Mouse (Mus musculus) G1E (cell line): ENCODE results near the gene Keap1.

Source experiments
- CTCF ChIP-seq: IDR thresholded peaks from 2 replicates; pipeline ENCODE4 v1.5.1; 2012; ENCODE audit warnings: low read depth, low read length, inconsistent platforms, mixed read lengths
- POLR2AphosphoS5 ChIP-seq: IDR thresholded peaks from 2 replicates; pipeline ENCODE4 v1.6.1; 2012; ENCODE audit warnings: low read depth, low read length, inconsistent platforms; ENCODE audit not compliant: insufficient replicate concordance

GRCm38 (mm10) chr9:21224576-21225414 lies 14.4 kb downstream of the Keap1 start:
- TF ChIP-seq POLR2AphosphoS5 (no peak), CTCF (no peak)
